Mouse (Mus musculus) heart, embryonic 12.5 days (tissue): Measurements from ENCODE around the gene Slfn5. TPM values are rescaled to one million over a fixed set of nuclear protein-coding genes. Genes with fewer than 3 reads are reported as not detected.
"Not testable (repeated sequence)": the region's sequence is repeated elsewhere in the genome, so short reads cannot be mapped to it uniquely, and the experiment has no call there.

Source experiments
- ATAC-seq: fragments of 200-750 bp; cut with Nextera tagmentation; 2 replicates; pipeline ENCODE4 v1.8.0; 2017; ENCODE audit warnings: moderate TSS enrichment, moderate library complexity; ENCODE audit not compliant: insufficient number of reproducible peaks, low FRiP score
- H3K27ac ChIP-seq: fragments of 300-500 bp; sonication (generic); 2 replicates; pipeline ENCODE4 v1.5.1; 2016; ENCODE audit warnings: mild to moderate bottlenecking, moderate library complexity; ENCODE audit not compliant: poor library complexity, severe bottlenecking
- H3K27me3 ChIP-seq: fragments of 300-500 bp; sonication (generic); replicated peaks from 2 replicates; pipeline ENCODE4 v1.6.1; 2016; ENCODE audit warnings: mild to moderate bottlenecking, moderate library complexity
- H3K36me3 ChIP-seq: fragments of 300-500 bp; sonication (generic); 2 replicates; pipeline ENCODE4 v1.6.1; 2016; ENCODE audit warnings: mild to moderate bottlenecking, moderate library complexity
- H3K4me1 ChIP-seq: fragments of 300-500 bp; sonication (generic); replicated peaks from 2 replicates; pipeline ENCODE4 v1.6.1; 2016; ENCODE audit warnings: mild to moderate bottlenecking
- H3K4me2 ChIP-seq: fragments of 300-500 bp; sonication (generic); 2 replicates; pipeline ENCODE4 v1.6.1; 2016; ENCODE audit warnings: mild to moderate bottlenecking, moderate library complexity
- H3K4me3 ChIP-seq: fragments of 300-500 bp; sonication (generic); 2 replicates; pipeline ENCODE4 v1.5.1; 2016; ENCODE audit warnings: mild to moderate bottlenecking
- H3K9ac ChIP-seq: fragments of 300-500 bp; sonication (generic); 2 replicates; pipeline ENCODE4 v1.6.1; 2016; ENCODE audit warnings: mild to moderate bottlenecking, moderate library complexity
- H3K9me3 ChIP-seq: fragments of 300-500 bp; sonication (generic); replicated peaks from 2 replicates; pipeline ENCODE4 v1.6.1; 2016; ENCODE audit warnings: mild to moderate bottlenecking, moderate library complexity
- WGBS: fragments of 180-500 bp; shearing (Covaris S2); methylation state at CpG from one replicate; pipeline ENCODE4 v1.1.7; 2016; 5-methylcytosine and 5-hydroxymethylcytosine counted together
- polyA plus RNA-seq: library from polyadenylated mRNA; unstranded; fragments of >200 nt; fragmentation: Nextera tagmentation; extraction: Ambion mirVana; gene quantifications from 2 replicates; pipeline ENCODE4 v1.2.1, GENCODE M21; 2016

The Slfn5 gene
- polyA plus RNA-seq, 1 experiment from 2014 or later, result 2.5 TPM

GRCm38 (mm10) chr11:82921691-82922090 is 29.5 kb upstream of the Slfn5 start:
- Histone ChIP-seq H3K27ac (no peak overlapping the region), H3K4me2 (no peak overlapping the region), H3K36me3 (peaks cover 91% of the 10 kb centered on the region), H3K27me3 (no peaks in the 10 kb centered on the region), H3K9me3 (no peaks in the 10 kb centered on the region), H3K4me1 (peaks cover 14% of the 10 kb centered on the region), H3K4me3 (no peak overlapping the region), H3K9ac (no peak overlapping the region)
- WGBS, result 67% methylated on average over 4 of the region's 4 CpGs
- ATAC-seq, result no peak

DNA sequence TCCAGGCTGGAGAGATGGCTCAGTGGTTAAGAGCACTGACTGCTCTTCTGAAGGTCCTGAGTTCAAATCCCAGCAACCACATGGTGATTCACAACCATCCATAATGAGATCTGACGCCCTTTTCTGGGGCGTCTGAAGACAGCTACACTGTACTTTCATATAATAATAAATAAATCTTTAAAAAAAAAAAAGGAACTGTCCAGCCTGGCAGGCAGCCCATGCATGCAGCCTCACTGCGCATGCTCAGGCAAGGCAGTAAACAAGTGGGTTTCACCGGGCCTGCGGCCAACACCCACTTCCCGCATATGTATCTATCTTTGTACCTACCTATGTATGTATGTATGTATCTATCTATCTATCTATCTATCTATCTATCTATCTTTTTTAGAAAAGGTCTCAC is 27.2 kb upstream of the Slfn5 start:
- not testable (repeated sequence) for H3K9ac ChIP-seq, H3K27me3 ChIP-seq, H3K9me3 ChIP-seq, H3K4me2 ChIP-seq, ATAC-seq, H3K4me3 ChIP-seq, H3K27ac ChIP-seq
- H3K36me3 ChIP-seq, result peaks cover 88% of the 10 kb centered on the region
- H3K4me1 ChIP-seq, result peaks cover 14% of the 10 kb centered on the region
- 82% methylated on average over 6 of the region's 6 CpGs for WGBS

GRCm38 (mm10) chr11:82928897-82929632 is 22.1 kb upstream of the Slfn5 start:
- WGBS, result 44% methylated on average over 20 of the region's 20 CpGs

GRCm38 (mm10) chr11:82929633-82929950 is 21.6 kb upstream of the Slfn5 start:
- peaks cover 23% of the 10 kb centered on the region; the same call in 1 of the 2 replicates for H3K27me3 ChIP-seq
- ATAC-seq, result no peak
- H3K27ac ChIP-seq, result no peak overlapping the region
- peaks cover 24% of the 10 kb centered on the region for H3K4me1 ChIP-seq
- H3K9ac ChIP-seq, result no peak overlapping the region
- no peak overlapping the region for H3K4me2 ChIP-seq
- H3K4me3 ChIP-seq, result no peak overlapping the region
- 0 out of 2 replicates have a peak, but pooled peaks cover 2% of the 10 kb centered on the region for H3K9me3 ChIP-seq
- 70% methylated on average over 3 of the region's 3 CpGs for WGBS
- H3K36me3 ChIP-seq, result peaks cover 75% of the 10 kb centered on the region

More at GRCm38 (mm10) chr11:82928897-82929632, 22.1 kb upstream of the Slfn5 start:
- ATAC-seq, result 0 out of 2 replicates have a peak, but pooled peaks have one; percentile 24
- Histone ChIP-seq H3K27me3 (peaks cover 18% of the 10 kb centered on the region; the same call in 1 of the 2 replicates), H3K27ac (no peak overlapping the region), H3K36me3 (peaks cover 74% of the 10 kb centered on the region), H3K4me1 (peaks cover 24% of the 10 kb centered on the region), H3K4me2 (no peak overlapping the region), H3K4me3 (no peak overlapping the region), H3K9ac (no peak overlapping the region), H3K9me3 (0 out of 2 replicates have a peak, but pooled peaks cover 2% of the 10 kb centered on the region)

GRCm38 (mm10) chr11:82930391-82930955 is 20.7 kb upstream of the Slfn5 start:
- H3K27me3 ChIP-seq, result peaks cover 23% of the 10 kb centered on the region; the same call in 1 of the 2 replicates

GRCm38 (mm10) chr11:82931161-82931560 is 20.0 kb upstream of the Slfn5 start:
- H3K9ac ChIP-seq, result peak overlapping the region; percentile 83
- ATAC-seq, H3K27ac ChIP-seq, H3K9me3 ChIP-seq: not testable (repeated sequence)
- WGBS, result 4% methylated on average over 63 of the region's 63 CpGs
- H3K4me3 ChIP-seq, result peak overlapping the region; percentile 64
- 0 out of 2 replicates have a peak, but pooled peaks cover 11% of the 10 kb centered on the region for H3K4me1 ChIP-seq
- peaks cover 72% of the 10 kb centered on the region for H3K36me3 ChIP-seq
- peak overlapping the region; percentile 98 for H3K4me2 ChIP-seq
- H3K27me3 ChIP-seq, result peaks cover 23% of the 10 kb centered on the region; the same call in 1 of the 2 replicates

More at GRCm38 (mm10) chr11:82930391-82930955, 20.7 kb upstream of the Slfn5 start:
- not testable (repeated sequence) for H3K27ac ChIP-seq, ATAC-seq, H3K9me3 ChIP-seq
- 8% methylated on average over 83 of the region's 85 CpGs for WGBS
- Histone ChIP-seq H3K4me1 (peaks cover 17% of the 10 kb centered on the region), H3K4me2 (peak overlapping the region; percentile 98), H3K9ac (peak overlapping the region; percentile 83; the same call in 1 of the 2 replicates), H3K36me3 (peaks cover 72% of the 10 kb centered on the region), H3K4me3 (peak overlapping the region; percentile 64)

- Histone ChIP-seq H3K4me2 (peak overlapping the region; percentile 98), H3K9ac (peak overlapping the region; percentile 83), H3K4me3 (peak overlapping the region; percentile 64), H3K27me3 (peaks cover 23% of the 10 kb centered on the region; the same call in 1 of the 2 replicates), H3K36me3 (peaks cover 72% of the 10 kb centered on the region), H3K4me1 (0 out of 2 replicates have a peak, but pooled peaks cover 11% of the 10 kb centered on the region)
- not testable (repeated sequence) for H3K27ac ChIP-seq, ATAC-seq, H3K9me3 ChIP-seq
- 5% methylated on average over 111 of the region's 119 CpGs for WGBS
Measured at GRCm38 (mm10) chr11:82931671-82932450, 19.3 kb upstream of the Slfn5 start.

DNA sequence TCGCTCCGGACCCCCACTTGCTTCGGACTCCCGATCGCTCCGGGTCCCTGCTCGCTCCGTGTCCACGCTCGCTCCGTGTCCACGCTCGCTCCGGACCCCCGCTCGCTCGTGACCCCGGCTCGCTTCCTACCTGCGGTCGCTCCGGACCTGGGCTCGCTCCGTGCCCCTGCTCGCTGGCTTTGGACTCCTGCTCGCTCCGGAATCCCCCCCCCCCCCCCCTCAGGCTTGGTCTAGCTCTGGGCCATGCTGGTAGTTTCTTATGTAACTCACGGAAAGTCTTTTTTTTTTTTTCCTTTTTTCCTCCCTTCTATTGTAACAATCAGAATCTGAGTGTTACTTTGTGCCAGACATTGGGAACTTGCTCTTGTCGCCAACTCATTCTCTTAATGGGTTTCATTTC is 18.0 kb upstream of the Slfn5 start:
- Histone ChIP-seq H3K4me3 (peak overlapping the region; percentile 64), H3K4me1 (0 out of 2 replicates have a peak, but pooled peaks cover 11% of the 10 kb centered on the region), H3K4me2 (peak overlapping the region; percentile 98), H3K27me3 (peaks cover 23% of the 10 kb centered on the region; the same call in 1 of the 2 replicates), H3K27ac (no peak overlapping the region), H3K9ac (peak overlapping the region; percentile 83), H3K36me3 (peaks cover 75% of the 10 kb centered on the region), H3K9me3 (0 out of 2 replicates have a peak, but pooled peaks cover 2% of the 10 kb centered on the region)
- ATAC-seq, result no peak
- 26% methylated on average over 29 of the region's 29 CpGs for WGBS

GRCm38 (mm10) chr11:82943336-82943735 is 7.8 kb upstream of the Slfn5 start:
- H3K9me3 ChIP-seq, result no peaks in the 10 kb centered on the region
- H3K9ac ChIP-seq, result no peak overlapping the region
- H3K4me3 ChIP-seq, result no peak overlapping the region
- ATAC-seq, result no peak
- no peaks in the 10 kb centered on the region for H3K27me3 ChIP-seq
- H3K4me2 ChIP-seq, result no peak overlapping the region
- H3K36me3 ChIP-seq, result peaks cover 53% of the 10 kb centered on the region
- 64% methylated on average over 6 of the region's 6 CpGs for WGBS
- H3K4me1 ChIP-seq, result peaks cover 13% of the 10 kb centered on the region
- no peak overlapping the region for H3K27ac ChIP-seq

GRCm38 (mm10) chr11:82945636-82946035 is 5.5 kb upstream of the Slfn5 start:
- no peak overlapping the region for H3K9ac ChIP-seq
- H3K27me3 ChIP-seq, result no peaks in the 10 kb centered on the region
- no peak overlapping the region for H3K27ac ChIP-seq
- ATAC-seq, result no peak
- H3K4me2 ChIP-seq, result no peak overlapping the region
- H3K9me3 ChIP-seq, result no peaks in the 10 kb centered on the region
- H3K4me1 ChIP-seq, result peaks cover 13% of the 10 kb centered on the region
- H3K4me3 ChIP-seq, result no peak overlapping the region
- WGBS, result 16% methylated on average over 2 of the region's 2 CpGs
- peaks cover 30% of the 10 kb centered on the region for H3K36me3 ChIP-seq

GRCm38 (mm10) chr11:82947457-82947856 is 3.7 kb upstream of the Slfn5 start:
- WGBS, result 59% methylated on average over 4 of the region's 4 CpGs
- Histone ChIP-seq H3K9ac (no peak overlapping the region), H3K36me3 (peaks cover 14% of the 10 kb centered on the region), H3K9me3 (no peaks in the 10 kb centered on the region), H3K4me1 (peaks cover 27% of the 10 kb centered on the region), H3K27me3 (0 out of 2 replicates have a peak, but pooled peaks cover 6% of the 10 kb centered on the region), H3K27ac (no peak overlapping the region), H3K4me2 (no peak overlapping the region), H3K4me3 (no peak overlapping the region)
- no peak for ATAC-seq
